Mouse (Mus musculus): ENCODE measurements around the gene Slc13a2. TPM values are rescaled to one million over a fixed set of nuclear protein-coding genes. Genes with fewer than 3 reads are reported as not detected.
A peak's percentile ranks its signal among the peaks of the same experiment; 100 is the strongest.

Gene Slc13a2
- total and polyA plus RNA-seq, 2 experiments from 2014 or later: 0.10 TPM; not detected in 1

DNA sequence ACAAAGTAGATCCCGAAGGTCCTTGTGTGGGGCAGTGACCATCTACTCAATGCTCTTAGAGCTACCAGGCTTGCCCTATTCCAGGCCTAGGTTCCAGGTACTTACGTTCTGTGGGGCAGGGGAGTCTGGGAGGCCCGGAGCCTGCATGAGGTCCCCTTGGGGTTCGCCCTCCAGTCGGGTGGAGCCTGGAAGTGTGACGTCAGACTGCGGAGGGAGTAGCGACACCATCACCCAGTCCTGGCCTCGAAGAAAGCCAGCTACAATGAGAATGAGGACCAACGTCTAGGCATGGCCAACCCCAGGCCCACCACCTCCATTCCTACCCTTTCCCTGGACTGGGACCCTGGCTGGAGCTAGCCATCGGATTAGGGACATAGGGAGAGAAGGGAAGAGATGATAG, 50.3 kb downstream of the Slc13a2 start:
- H3K27me3 ChIP-seq (ENCODE audit: insufficient read depth, low read length): no peaks in the 10 kb centered on the region
- no peaks in the 10 kb centered on the region for H3K4me1 ChIP-seq (ENCODE audit: insufficient read depth, low read length)
- no peaks in the 10 kb centered on the region for H3K36me3 ChIP-seq (ENCODE audit: insufficient read depth, low read length)
- 90% methylated on average over 11 of the region's 11 CpGs for WGBS
- H3K9ac ChIP-seq (replicated peaks; ENCODE audit: low read length): no peak overlapping the region
- no peak overlapping the region for H3K27ac ChIP-seq
- no peak overlapping the region for H3K4me3 ChIP-seq (ENCODE audit: low read length)
- H3K9me3 ChIP-seq (ENCODE audit: low read length): no peaks in the 10 kb centered on the region
- no peak overlapping the region for H3K4me2 ChIP-seq (ENCODE audit: low read depth, low read length)
- no peak for ATAC-seq
- no peak for TF ChIP-seq CTCF (IDR thresholded peaks at IDR 0.05; ENCODE audit: low read depth)
- no peak for DNase-seq (ENCODE audit: low spot score)

GRCm38 (mm10) chr11:78370389-78370788, 51.6 kb downstream of the Slc13a2 start:
- 53% methylated on average over 1 of the region's 1 CpGs for WGBS

DNA sequence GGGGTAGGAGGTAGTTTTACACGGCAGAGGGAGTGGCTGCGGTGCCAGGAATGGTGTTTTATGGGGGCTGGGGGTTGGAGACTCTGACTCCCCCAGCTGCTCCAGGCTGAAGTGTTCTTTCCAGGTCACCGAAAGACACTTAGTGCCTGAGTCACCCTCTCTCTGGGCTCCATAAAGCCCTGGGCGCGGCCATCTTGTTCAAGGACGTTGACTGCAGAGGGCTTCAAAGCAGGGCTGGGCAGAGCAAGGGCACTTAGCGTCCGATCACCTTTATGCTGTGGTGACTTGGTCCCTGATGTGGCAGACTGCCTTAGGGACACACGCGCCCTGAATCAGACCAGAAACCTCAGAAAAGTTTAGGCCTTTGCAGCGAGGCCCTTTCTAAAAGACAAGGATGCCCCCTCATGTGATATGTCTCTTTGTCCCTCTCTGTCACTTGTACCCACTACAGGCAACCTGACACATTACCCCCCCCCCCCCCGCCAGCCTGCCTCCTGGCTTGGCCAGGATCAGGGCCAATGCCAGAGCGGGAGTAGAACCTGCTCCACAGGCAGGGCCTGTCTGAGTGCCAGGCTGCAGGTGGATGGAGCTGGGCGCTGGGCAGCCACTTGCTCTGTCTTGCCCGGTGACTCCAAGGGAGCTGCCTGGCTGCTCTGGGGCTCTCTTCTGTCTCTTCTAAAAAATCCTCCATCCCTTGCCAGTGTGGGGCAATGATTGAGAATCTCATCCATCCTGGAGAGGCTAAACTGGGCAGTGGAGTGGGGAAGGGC, 54.4 kb downstream of the Slc13a2 start:
- H3K4me1 ChIP-seq (ENCODE audit: insufficient read depth, low read length): no peaks in the 10 kb centered on the region

More at GRCm38 (mm10) chr11:78370389-78370788, 51.6 kb downstream of the Slc13a2 start:
- Histone ChIP-seq H3K4me1 (ENCODE audit: insufficient read depth, low read length) (no peaks in the 10 kb centered on the region), H3K36me3 (ENCODE audit: insufficient read depth, low read length) (no peaks in the 10 kb centered on the region), H3K9me3 (ENCODE audit: low read length) (no peaks in the 10 kb centered on the region), H3K27ac (no peak overlapping the region), H3K4me2 (ENCODE audit: low read depth, low read length) (no peak overlapping the region), H3K9ac (replicated peaks; ENCODE audit: low read length) (no peak overlapping the region), H3K4me3 (ENCODE audit: low read length) (no peak overlapping the region), H3K27me3 (ENCODE audit: insufficient read depth, low read length) (no peaks in the 10 kb centered on the region)
- DNase-seq (ENCODE audit: low spot score) (no peak), ATAC-seq (no peak)
- TF ChIP-seq CTCF (IDR thresholded peaks at IDR 0.05; ENCODE audit: low read depth): no peak

DNA sequence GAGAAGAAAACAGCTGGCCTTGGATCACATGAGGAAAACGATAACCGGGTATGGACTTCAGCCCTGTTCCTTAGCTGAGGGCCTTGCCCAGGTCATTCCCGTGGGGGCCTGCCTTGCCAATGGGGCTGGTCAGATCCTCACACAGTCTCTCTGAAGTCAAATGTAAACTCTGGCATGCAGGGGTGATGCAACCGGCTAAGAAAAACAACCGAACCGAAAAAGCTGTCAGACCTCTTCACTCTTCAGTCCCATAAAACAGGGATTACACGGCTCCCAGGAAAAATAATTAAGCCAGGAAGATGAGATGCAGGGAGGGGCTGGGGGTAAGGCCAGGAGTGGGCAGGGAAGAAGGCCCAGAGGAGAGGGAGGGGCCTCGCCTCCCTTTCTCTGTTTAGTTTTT, 57.9 kb downstream of the Slc13a2 start:
- Histone ChIP-seq H3K9me3 (ENCODE audit: low read length) (no peaks in the 10 kb centered on the region), H3K4me3 (ENCODE audit: low read length) (no peak overlapping the region), H3K36me3 (ENCODE audit: insufficient read depth, low read length) (no peaks in the 10 kb centered on the region), H3K27ac (no peak overlapping the region), H3K4me1 (ENCODE audit: insufficient read depth, low read length) (no peaks in the 10 kb centered on the region), H3K9ac (replicated peaks; ENCODE audit: low read length) (no peak overlapping the region), H3K27me3 (ENCODE audit: insufficient read depth, low read length) (no peaks in the 10 kb centered on the region), H3K4me2 (ENCODE audit: low read depth, low read length) (no peak overlapping the region)
- DNase-seq (ENCODE audit: low spot score) (no peak), ATAC-seq (no peak)
- no peak for TF ChIP-seq CTCF (IDR thresholded peaks at IDR 0.05; ENCODE audit: low read depth)
- 58% methylated on average over 8 of the region's 8 CpGs for WGBS

More for the DNA sequence above, 54.4 kb downstream of the Slc13a2 start:
- Histone ChIP-seq H3K9ac (replicated peaks; ENCODE audit: low read length) (no peak overlapping the region), H3K9me3 (ENCODE audit: low read length) (no peaks in the 10 kb centered on the region), H3K4me3 (ENCODE audit: low read length) (no peak overlapping the region), H3K4me2 (ENCODE audit: low read depth, low read length) (no peak overlapping the region), H3K36me3 (ENCODE audit: insufficient read depth, low read length) (no peaks in the 10 kb centered on the region), H3K27ac (no peak overlapping the region), H3K27me3 (ENCODE audit: insufficient read depth, low read length) (no peaks in the 10 kb centered on the region)
- no peak for ATAC-seq
- no peak for DNase-seq (ENCODE audit: low spot score)
- 92% methylated on average over 15 of the region's 15 CpGs for WGBS
- no peak for TF ChIP-seq CTCF (IDR thresholded peaks at IDR 0.05; ENCODE audit: low read depth)

DNA sequence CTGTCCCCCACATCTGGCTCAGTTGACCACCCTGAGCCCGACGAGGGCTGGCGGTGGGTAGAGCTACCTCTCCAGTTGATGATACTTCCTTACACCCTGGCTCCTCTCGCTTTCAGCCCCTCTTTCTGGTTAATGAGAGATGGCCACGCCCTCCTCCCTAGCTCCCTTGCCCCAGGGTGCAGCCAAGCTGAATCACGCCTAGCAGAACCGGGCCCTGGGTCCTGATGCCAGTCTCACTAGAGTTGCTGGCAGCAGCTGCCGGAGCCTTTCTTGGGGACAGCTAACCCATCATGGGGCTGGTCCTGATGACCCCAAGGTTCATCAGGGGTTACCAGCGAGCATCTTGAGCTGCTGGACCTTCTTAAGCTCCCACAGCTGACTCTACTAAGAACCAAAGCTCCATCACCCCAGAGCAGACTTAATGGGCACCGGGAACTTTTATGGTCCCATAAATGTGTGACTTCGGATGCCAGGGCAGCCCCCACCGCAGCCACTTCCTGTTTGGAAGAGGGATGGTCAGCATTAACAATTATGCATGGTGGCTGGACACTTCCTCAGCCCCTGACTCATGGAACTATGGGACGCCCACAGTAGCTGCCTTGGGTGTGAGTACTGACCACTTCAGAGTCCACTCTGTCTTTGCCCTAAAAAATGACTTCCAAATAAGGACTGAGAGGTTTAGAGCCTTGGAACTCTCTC, 58.6 kb downstream of the Slc13a2 start:
- Histone ChIP-seq H3K9ac (replicated peaks; ENCODE audit: low read length) (no peak overlapping the region), H3K36me3 (ENCODE audit: insufficient read depth, low read length) (no peaks in the 10 kb centered on the region), H3K9me3 (ENCODE audit: low read length) (no peaks in the 10 kb centered on the region), H3K4me3 (ENCODE audit: low read length) (no peak overlapping the region), H3K4me1 (ENCODE audit: insufficient read depth, low read length) (no peaks in the 10 kb centered on the region), H3K4me2 (ENCODE audit: low read depth, low read length) (no peak overlapping the region), H3K27me3 (ENCODE audit: insufficient read depth, low read length) (no peaks in the 10 kb centered on the region), H3K27ac (no peak overlapping the region)
- 84% methylated on average over 13 of the region's 13 CpGs for WGBS
- DNase-seq (ENCODE audit: low spot score) (no peak), ATAC-seq (no peak)
- no peak for TF ChIP-seq CTCF (IDR thresholded peaks at IDR 0.05; ENCODE audit: low read depth)

- ATAC-seq: peak; percentile 41
- no peak overlapping the region for H3K4me3 ChIP-seq (ENCODE audit: low read length)
These were observed 61.3 kb downstream of the Slc13a2 start for GRCm38 (mm10) chr11:78360789-78361131.

More at GRCm38 (mm10) chr11:78360789-78361131, 61.3 kb downstream of the Slc13a2 start:
- H3K9ac ChIP-seq (replicated peaks; ENCODE audit: low read length): no peak overlapping the region
- TF ChIP-seq CTCF (IDR thresholded peaks at IDR 0.05; ENCODE audit: low read depth): no peak
- no peaks in the 10 kb centered on the region for H3K36me3 ChIP-seq (ENCODE audit: insufficient read depth, low read length)
- 68% methylated on average over 2 of the region's 2 CpGs for WGBS
- H3K9me3 ChIP-seq (ENCODE audit: low read length): no peaks in the 10 kb centered on the region
- DNase-seq (ENCODE audit: low spot score): no peak
- no peak overlapping the region for H3K27ac ChIP-seq
- H3K4me2 ChIP-seq (ENCODE audit: low read depth, low read length): no peak overlapping the region
- no peaks in the 10 kb centered on the region for H3K27me3 ChIP-seq (ENCODE audit: insufficient read depth, low read length)
- no peaks in the 10 kb centered on the region for H3K4me1 ChIP-seq (ENCODE audit: insufficient read depth, low read length)
